Mouse (Mus musculus) gastrocnemius, adult 2 months (tissue): ENCODE results near the gene Iqck. TPM values are rescaled to one million over a fixed set of nuclear protein-coding genes. Genes with fewer than 3 reads are reported as not detected.

Experiments used
- DNase-seq: peaks from one replicate; pipeline ENCODE4 v3.0.0; 2022
- H3K27ac ChIP-seq: fragments of 200-600 bp; 2 replicates; pipeline ENCODE4 v1.8.1; 2022; ENCODE audit warnings: mild to moderate bottlenecking
- H3K4me3 ChIP-seq: fragments of 200-600 bp; 2 replicates; pipeline ENCODE4 v1.8.1; 2022; ENCODE audit warnings: mild to moderate bottlenecking, moderate library complexity
- CTCF ChIP-seq: fragments of 200-600 bp; IDR thresholded peaks from 2 replicates; pipeline ENCODE4 v1.8.1; 2022; ENCODE audit warnings: antibody characterized with exemption, mild to moderate bottlenecking, moderate library complexity
- intact Hi-C: fragments of 180-260 bp; cut with DNase I; formaldehyde crosslinking; loops from one replicate; pipeline ENCODE4 v1.15.1; 2025
- total RNA-seq, 2 experiments: library from RNA; stranded (reverse); gene quantifications; 2 replicates each; pipeline ENCODE4 v1.2.3; 2021

The Iqck gene
- total RNA-seq, 2 experiments from 2014 or later, result 0.22 to 0.23 TPM

DNA sequence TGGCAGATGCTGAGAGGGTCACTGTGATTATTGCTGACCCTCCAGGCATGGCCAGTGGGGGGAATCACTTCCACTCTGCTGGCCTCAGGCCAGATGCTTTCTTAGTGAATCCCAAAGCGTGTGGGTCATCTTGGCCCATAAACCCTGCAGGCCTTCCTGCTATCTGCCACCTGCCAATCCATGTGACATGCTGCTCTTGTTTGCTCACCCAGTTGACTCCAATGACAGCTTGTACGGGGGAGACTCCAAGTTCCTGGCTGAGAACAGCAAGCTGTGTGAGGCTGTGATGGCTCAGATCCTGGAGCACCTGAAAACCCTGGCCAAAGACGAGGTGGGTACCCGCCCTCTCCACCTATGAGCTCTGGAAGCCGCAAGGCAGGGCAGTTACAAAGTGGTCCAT lies 17.7 kb upstream of the Iqck start:
- intact Hi-C loops, result no loop called here
- Histone ChIP-seq H3K27ac (no peak overlapping the region), H3K4me3 (no peak overlapping the region)
- no peak for TF ChIP-seq CTCF
- DNase-seq, result no peak

- TF ChIP-seq CTCF, result no peak
- no peak for DNase-seq
- no peak overlapping the region for H3K4me3 ChIP-seq
- peak overlapping the region; percentile 74 for H3K27ac ChIP-seq
- intact Hi-C loops, result no loop called here
Measured at GRCm38 (mm10) chr7:118841030-118841745, 14.4 kb upstream of the Iqck start.

DNA sequence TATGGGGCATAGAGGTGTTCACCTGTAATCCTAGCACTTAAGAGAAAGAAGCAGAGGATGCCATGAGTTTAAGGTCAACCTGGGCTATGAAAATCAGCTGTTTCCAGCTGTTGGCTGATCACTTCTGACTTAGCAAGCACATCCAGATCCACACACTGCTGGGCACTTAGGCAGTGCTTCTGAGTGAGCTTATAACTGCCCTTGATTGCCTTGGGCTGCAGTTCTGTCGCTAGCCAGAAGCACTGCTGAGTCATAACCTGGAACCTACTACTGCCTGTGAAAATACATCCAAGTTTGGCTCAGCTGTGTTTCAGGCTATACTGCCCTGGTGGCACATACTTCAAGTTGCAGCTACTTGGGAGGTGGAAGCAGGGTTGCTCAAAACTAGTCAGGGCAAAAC lies 13.8 kb upstream of the Iqck start:
- intact Hi-C loops, result no loop called here
- Histone ChIP-seq H3K27ac (peak overlapping the region; percentile 74), H3K4me3 (no peak overlapping the region)
- TF ChIP-seq CTCF, result peak; percentile 30
- peak; percentile 57 for DNase-seq

- no peak for TF ChIP-seq CTCF
- DNase-seq, result no peak
- Histone ChIP-seq H3K27ac (peak overlapping the region; percentile 74), H3K4me3 (no peak overlapping the region)
- intact Hi-C loops, result no loop called here
Measured at GRCm38 (mm10) chr7:118842938-118843337, 12.6 kb upstream of the Iqck start.

GRCm38 (mm10) chr7:118845141-118845540 lies 10.4 kb upstream of the Iqck start:
- Histone ChIP-seq H3K4me3 (no peak overlapping the region), H3K27ac (no peak overlapping the region)
- TF ChIP-seq CTCF, result no peak
- no peak for DNase-seq
- intact Hi-C loops, result no loop called here

GRCm38 (mm10) chr7:118846329-118846728 lies 9.2 kb upstream of the Iqck start:
- DNase-seq, result no peak
- Histone ChIP-seq H3K4me3 (no peak overlapping the region), H3K27ac (no peak overlapping the region)
- TF ChIP-seq CTCF, result no peak
- intact Hi-C loops, result no loop called here

GRCm38 (mm10) chr7:118848796-118849195 lies 6.8 kb upstream of the Iqck start:
- TF ChIP-seq CTCF, result no peak
- intact Hi-C loops, result no loop called here
- H3K27ac ChIP-seq, result no peak overlapping the region
- H3K4me3 ChIP-seq, result no peak overlapping the region
- DNase-seq, result no peak

- Histone ChIP-seq H3K27ac (no peak overlapping the region), H3K4me3 (no peak overlapping the region)
- TF ChIP-seq CTCF, result no peak
- DNase-seq, result no peak
- intact Hi-C loops, result loop anchor here (10.0 kb wide), 1 partner anchor 85 kb away; no protein-coding TSS in a partner anchor
Measured at GRCm38 (mm10) chr7:118849543-118850250, 5.9 kb upstream of the Iqck start.

GRCm38 (mm10) chr7:118850676-118851290 lies 4.8 kb upstream of the Iqck start:
- intact Hi-C loops, result loop anchor here (10.0 kb wide), 1 partner anchor 86 kb away; no protein-coding TSS in a partner anchor
- Histone ChIP-seq H3K27ac (0 out of 2 replicates have a peak overlapping the region, but pooled peaks have one; percentile 8), H3K4me3 (no peak overlapping the region)
- DNase-seq, result peak; percentile 54
- no peak for TF ChIP-seq CTCF

- TF ChIP-seq CTCF, result no peak
- DNase-seq, result peak; percentile 45
- intact Hi-C loops, result loop anchor here (10.0 kb wide), 1 partner anchor 87 kb away; no protein-coding TSS in a partner anchor
- H3K27ac ChIP-seq, result no peak overlapping the region
- no peak overlapping the region for H3K4me3 ChIP-seq
Measured at GRCm38 (mm10) chr7:118851571-118851970, 4.0 kb upstream of the Iqck start.

DNA sequence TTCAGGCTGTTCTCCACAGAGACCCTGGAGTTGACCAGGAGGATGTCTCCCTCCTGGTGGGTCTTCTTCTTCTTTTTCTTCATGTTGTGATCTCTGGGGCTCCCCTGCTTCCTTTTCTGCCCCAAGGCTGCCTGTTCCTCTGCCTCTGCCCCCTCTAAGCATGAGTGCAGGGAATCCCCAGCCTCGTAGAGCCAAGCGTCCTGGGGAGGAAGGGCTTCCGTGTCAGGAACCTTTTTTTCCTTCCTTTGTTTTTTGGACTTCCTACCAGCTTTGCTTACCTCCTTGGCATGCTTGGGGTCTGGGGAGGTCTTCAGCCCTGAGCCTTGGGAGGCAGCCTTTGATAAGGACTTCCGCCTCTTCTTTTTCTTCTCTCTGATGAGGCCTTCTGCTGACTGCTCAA lies 2.9 kb upstream of the Iqck start:
- intact Hi-C loops, result loop anchor here (10.0 kb wide), 1 partner anchor 88 kb away; no protein-coding TSS in a partner anchor
- no peak overlapping the region for H3K4me3 ChIP-seq
- peak overlapping the region; percentile 20; the same call in 1 of the 2 replicates for H3K27ac ChIP-seq
- no peak for DNase-seq
- no peak for TF ChIP-seq CTCF

DNA sequence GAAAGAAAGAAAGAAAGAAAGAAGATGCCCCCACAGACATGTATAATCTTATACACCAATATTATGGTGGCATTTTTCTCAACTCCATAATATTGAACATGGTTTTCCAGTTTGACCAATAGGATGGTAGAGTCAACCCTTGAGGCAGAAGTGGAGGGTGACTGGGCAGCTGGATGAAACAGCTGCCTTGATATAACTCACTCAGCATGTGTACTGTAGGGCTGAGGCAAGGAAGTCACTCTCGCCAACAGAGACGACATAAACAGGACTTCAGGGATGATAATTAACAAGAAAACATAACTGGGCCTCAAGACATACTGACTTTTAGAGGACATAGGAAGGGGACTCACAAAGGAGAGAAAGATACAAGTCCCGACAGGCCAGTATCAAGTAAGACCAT lies 946 bp upstream of the Iqck start:
- DNase-seq, result no peak
- intact Hi-C loops, result loop anchor here (1.0 to 10.0 kb wide), 3 partner anchors 53 to 142 kb away; no protein-coding TSS in a partner anchor
- Histone ChIP-seq H3K4me3 (peak overlapping the region; percentile 98), H3K27ac (peak overlapping the region; percentile 91)
- TF ChIP-seq CTCF, result no peak

DNA sequence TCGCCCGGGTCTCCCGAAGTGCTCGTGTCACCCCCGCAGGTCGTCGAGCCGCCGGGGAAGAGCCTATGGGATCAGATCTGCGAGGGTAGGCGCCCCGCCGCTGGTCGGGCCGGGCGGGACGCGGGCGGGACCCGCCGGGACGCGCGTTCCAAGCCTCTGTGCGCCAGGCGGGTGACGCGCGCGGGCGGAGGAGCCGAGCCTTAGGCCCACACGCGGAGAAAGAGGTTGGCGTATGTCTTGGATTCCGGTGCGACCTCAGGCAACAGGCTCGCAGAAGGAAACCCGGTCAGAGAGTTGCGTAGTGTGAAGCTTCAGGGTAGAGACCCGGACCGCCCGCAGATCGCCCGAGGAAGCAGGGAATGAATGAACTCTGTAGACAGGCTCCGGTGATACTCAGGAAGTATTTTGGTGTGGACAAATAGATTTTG lies 339 bp downstream of the Iqck start, which contains the start of gene Knop1:
TSS of gene Knop1 (minus strand) at position 378 of the 428 bp plus-strand sequence.
- intact Hi-C loops, result loop anchor here (1.0 to 10.0 kb wide), 3 partner anchors 51 to 140 kb away; no protein-coding TSS in a partner anchor
- Histone ChIP-seq H3K27ac (peak within 1 kb of the TSS; percentile 91), H3K4me3 (peak within 1 kb of the TSS; percentile 98)
- no peak for DNase-seq
- TF ChIP-seq CTCF, result no peak
